Mouse (Mus musculus) kidney, embryonic 14.5 days (tissue): Measurements from ENCODE around the gene Ptges2. TPM values are rescaled to one million over a fixed set of nuclear protein-coding genes. Genes with fewer than 3 reads are reported as not detected.

Experiments used
- ATAC-seq: fragments of 200-750 bp; cut with Nextera tagmentation; 2 replicates; pipeline ENCODE4 v1.8.0; 2017; ENCODE audit warnings: moderate number of reproducible peaks, mild to moderate bottlenecking, moderate TSS enrichment, moderate library complexity; ENCODE audit not compliant: low FRiP score, low TSS enrichment
- H3K27ac ChIP-seq: fragments of 300-500 bp; sonication (generic); 2 replicates; pipeline ENCODE4 v1.5.1; 2014; ENCODE audit warnings: low read depth, mild to moderate bottlenecking, low read length, moderate library complexity, mixed read lengths
- H3K27me3 ChIP-seq: fragments of 300-500 bp; sonication (generic); 2 replicates; pipeline ENCODE4 v1.6.1; 2014; ENCODE audit warnings: mild to moderate bottlenecking, low read length; ENCODE audit not compliant: control insufficient read depth, insufficient read depth
- H3K36me3 ChIP-seq: fragments of 300-500 bp; sonication (generic); 2 replicates; pipeline ENCODE4 v1.6.1; 2014; ENCODE audit warnings: low read length, mixed read lengths; ENCODE audit not compliant: control insufficient read depth, insufficient read depth
- H3K4me1 ChIP-seq: fragments of 300-500 bp; sonication (generic); 2 replicates; pipeline ENCODE4 v1.6.1; 2014; ENCODE audit warnings: low read length, mixed read lengths; ENCODE audit not compliant: control insufficient read depth, insufficient read depth
- H3K4me2 ChIP-seq: fragments of 300-500 bp; sonication (generic); replicated peaks from 2 replicates; pipeline ENCODE4 v1.6.1; 2014; ENCODE audit warnings: low read depth, mild to moderate bottlenecking, low read length
- H3K4me3 ChIP-seq: fragments of 300-500 bp; sonication (generic); 2 replicates; pipeline ENCODE4 v1.5.1; 2014; ENCODE audit warnings: mild to moderate bottlenecking, low read length
- H3K9ac ChIP-seq: fragments of 300-500 bp; sonication (generic); 2 replicates; pipeline ENCODE4 v1.6.1; 2014; ENCODE audit warnings: low read depth, mild to moderate bottlenecking, low read length, moderate library complexity
- H3K9me3 ChIP-seq: fragments of 300-500 bp; sonication (generic); 2 replicates; pipeline ENCODE4 v1.6.1; 2016; ENCODE audit warnings: low read length; ENCODE audit not compliant: control insufficient read depth
- WGBS: fragments of 180-500 bp; shearing (Covaris S2); extraction: QIAGEN DNeasy Blood & Tissue Kit; methylation state at CpG from one replicate; pipeline ENCODE4 v1.1.7; 2014; 5-methylcytosine and 5-hydroxymethylcytosine counted together
- polyA plus RNA-seq: library from polyadenylated mRNA; unstranded; fragments of >200 nt; fragmentation: Nextera tagmentation; extraction: Ambion mirVana; gene quantifications from 2 replicates; pipeline ENCODE4 v1.2.1, GENCODE M21; 2014

Ptges2 gene
- polyA plus RNA-seq, 1 experiment from 2014 or later, result 32.2 TPM

GRCm38 (mm10) chr2:32449761-32450754 is 54.4 kb downstream of the Ptges2 start, which contains the start of gene Naif1:
Gene Naif1, plus strand, starts transcription at chr2:32450457.
- H3K4me2 ChIP-seq, result peak within 1 kb of the TSS; percentile 91
- no peaks in the 10 kb centered on the region for H3K9me3 ChIP-seq
- H3K4me3 ChIP-seq, result peak within 1 kb of the TSS; percentile 80
- H3K36me3 ChIP-seq, result peaks cover 7% of the 10 kb centered on the region
- WGBS, result 81% methylated on average over 15 of the region's 15 CpGs
- ATAC-seq, result no peak
- no peaks in the 10 kb centered on the region for H3K27me3 ChIP-seq
- H3K9ac ChIP-seq, result peak within 1 kb of the TSS; percentile 91
- H3K27ac ChIP-seq, result peak within 1 kb of the TSS; percentile 92
- peaks cover 13% of the 10 kb centered on the region; the same call in 1 of the 2 replicates for H3K4me1 ChIP-seq

GRCm38 (mm10) chr2:32450881-32451844 is 55.5 kb downstream of the Ptges2 start, which contains the start of gene Slc25a25:
Gene Slc25a25, minus strand, starts transcription at chr2:32451445.
- ATAC-seq, result peak; percentile 93
- H3K27me3 ChIP-seq, result no peaks in the 10 kb centered on the region
- under 1% methylated on average over 99 of the region's 103 CpGs for WGBS
- H3K4me3 ChIP-seq, result peak within 1 kb of the TSS; percentile 80
- peak within 1 kb of the TSS; percentile 91 for H3K4me2 ChIP-seq
- H3K9ac ChIP-seq, result peak within 1 kb of the TSS; percentile 91
- H3K4me1 ChIP-seq, result peaks cover 13% of the 10 kb centered on the region; the same call in 1 of the 2 replicates
- H3K9me3 ChIP-seq, result no peaks in the 10 kb centered on the region
- H3K36me3 ChIP-seq, result peaks cover 4% of the 10 kb centered on the region
- peak within 1 kb of the TSS; percentile 92 for H3K27ac ChIP-seq

GRCm38 (mm10) chr2:32451870-32452372 is 56.2 kb downstream of the Ptges2 start:
- peak; percentile 96 for ATAC-seq
- H3K9ac ChIP-seq, result peak overlapping the region; percentile 53; the same call in 1 of the 2 replicates

GRCm38 (mm10) chr2:32452441-32452971 is 56.8 kb downstream of the Ptges2 start:
- H3K4me1 ChIP-seq, result peaks cover 13% of the 10 kb centered on the region; the same call in 1 of the 2 replicates
- H3K27me3 ChIP-seq, result no peaks in the 10 kb centered on the region
- H3K9ac ChIP-seq, result peak overlapping the region; percentile 9; the same call in 1 of the 2 replicates
- 96% methylated on average over 16 of the region's 16 CpGs for WGBS
- peak overlapping the region; percentile 27; the same call in 1 of the 2 replicates for H3K4me2 ChIP-seq
- peaks cover 6% of the 10 kb centered on the region for H3K36me3 ChIP-seq
- H3K9me3 ChIP-seq, result no peaks in the 10 kb centered on the region
- ATAC-seq, result no peak
- H3K27ac ChIP-seq, result 0 out of 2 replicates have a peak overlapping the region, but pooled peaks have one; percentile 12
- H3K4me3 ChIP-seq, result peak overlapping the region; percentile 22; the same call in 1 of the 2 replicates

More at GRCm38 (mm10) chr2:32451870-32452372, 56.2 kb downstream of the Ptges2 start:
- peaks cover 6% of the 10 kb centered on the region for H3K36me3 ChIP-seq
- H3K27me3 ChIP-seq, result no peaks in the 10 kb centered on the region
- under 1% methylated on average over 25 of the region's 25 CpGs for WGBS
- H3K4me2 ChIP-seq, result peak overlapping the region; percentile 91
- H3K4me1 ChIP-seq, result peaks cover 13% of the 10 kb centered on the region; the same call in 1 of the 2 replicates
- peak overlapping the region; percentile 92 for H3K27ac ChIP-seq
- no peaks in the 10 kb centered on the region for H3K9me3 ChIP-seq
- H3K4me3 ChIP-seq, result peak overlapping the region; percentile 80

- Histone ChIP-seq H3K27ac (no peak overlapping the region), H3K9me3 (no peaks in the 10 kb centered on the region), H3K9ac (no peak overlapping the region), H3K4me2 (no peak overlapping the region), H3K4me1 (peaks cover 13% of the 10 kb centered on the region; the same call in 1 of the 2 replicates), H3K4me3 (no peak overlapping the region), H3K36me3 (peaks cover 6% of the 10 kb centered on the region), H3K27me3 (no peaks in the 10 kb centered on the region)
- WGBS, result 85% methylated on average over 5 of the region's 5 CpGs
- no peak for ATAC-seq
These were observed 58.1 kb downstream of the Ptges2 start for GRCm38 (mm10) chr2:32453641-32454303.

GRCm38 (mm10) chr2:32454633-32455032 is 58.9 kb downstream of the Ptges2 start:
- no peak overlapping the region for H3K27ac ChIP-seq
- peaks cover 13% of the 10 kb centered on the region; the same call in 1 of the 2 replicates for H3K4me1 ChIP-seq
- H3K4me3 ChIP-seq, result no peak overlapping the region
- no peak for ATAC-seq
- 60% methylated on average over 10 of the region's 10 CpGs for WGBS
- no peaks in the 10 kb centered on the region for H3K27me3 ChIP-seq
- H3K9me3 ChIP-seq, result no peaks in the 10 kb centered on the region
- no peak overlapping the region for H3K9ac ChIP-seq
- H3K36me3 ChIP-seq, result peaks cover 6% of the 10 kb centered on the region
- H3K4me2 ChIP-seq, result no peak overlapping the region

- peaks cover 13% of the 10 kb centered on the region; the same call in 1 of the 2 replicates for H3K4me1 ChIP-seq
- H3K4me3 ChIP-seq, result no peak overlapping the region
- no peak for ATAC-seq
- H3K27me3 ChIP-seq, result no peaks in the 10 kb centered on the region
- H3K9me3 ChIP-seq, result no peaks in the 10 kb centered on the region
- no peak overlapping the region for H3K9ac ChIP-seq
- no peak overlapping the region for H3K27ac ChIP-seq
- 86% methylated on average over 8 of the region's 8 CpGs for WGBS
- peaks cover 6% of the 10 kb centered on the region for H3K36me3 ChIP-seq
- no peak overlapping the region for H3K4me2 ChIP-seq
These were observed 59.4 kb downstream of the Ptges2 start for GRCm38 (mm10) chr2:32455101-32455500.
